Mouse (Mus musculus) brown adipose tissue, adult 24 weeks (tissue): ENCODE measurements around the gene Ergic1. TPM values are rescaled to one million over a fixed set of nuclear protein-coding genes. Genes with fewer than 3 reads are reported as not detected.

Experiments used
- polyA plus RNA-seq: library from polyadenylated mRNA; stranded (reverse); fragments of >200 nt; gene quantifications from 2 replicates; pipeline ENCODE4 v1.2.4, GENCODE M21; 2012; ENCODE audit not compliant: missing spikeins, insufficient read depth, insufficient read length

The Ergic1 gene
- polyA plus RNA-seq, 1 experiment: 124 TPM

Other genes with a start within 250 kb of the Ergic1 start
- 0.99 and 1.8 TPM in 2 replicates for gene Neurl1b, start 146.7 kb upstream of the Ergic1 start, polyA plus RNA-seq
- 44.4 and 326 TPM in 2 replicates for gene Dusp1, start 639 bp downstream of the Ergic1 start, polyA plus RNA-seq
- 314 and 348 TPM in 2 replicates for gene Atp6v0e, start 101.7 kb downstream of the Ergic1 start, polyA plus RNA-seq
- 16.0 and 26.6 TPM in 2 replicates for gene Crebrf, start 154.2 kb downstream of the Ergic1 start, polyA plus RNA-seq
- gene Bnip1, start 219.6 kb downstream of the Ergic1 start, polyA plus RNA-seq: 18.3 and 26.8 TPM in 2 replicates